Mouse (Mus musculus): ENCODE measurements at regions not wholly inside any gene's neighbourhood (a gene's known extent, or its start where the extent isn't known, plus 50 kb on each side); places are given as distances from the start of the nearest gene placed in this dataset.

DNA sequence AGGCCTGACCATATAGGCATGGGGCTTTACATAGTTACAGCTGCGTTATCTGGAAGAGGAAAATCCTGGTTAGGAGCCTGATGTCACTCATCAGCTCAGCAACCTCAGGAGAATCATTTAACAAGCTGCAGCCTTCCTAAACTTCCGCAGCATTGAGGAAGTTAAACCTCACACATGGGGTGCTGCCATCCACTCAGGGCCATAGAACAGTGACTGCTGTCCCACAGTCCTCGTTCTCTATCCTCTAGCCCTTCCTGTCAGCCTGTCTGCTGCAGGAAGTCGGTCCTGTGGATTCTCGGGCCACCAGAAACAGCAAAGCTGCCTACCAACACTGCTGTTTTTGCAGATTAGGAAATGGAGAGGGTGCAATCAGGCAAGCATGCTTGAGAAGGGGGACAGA is 91.8 kb upstream of the Zfp703 start:
- Histone ChIP-seq H3K27ac (ENCODE audit: insufficient read depth, low read depth, low read length) (no peak overlapping the region), H3K4me3 (ENCODE audit: insufficient read depth, low read length) (no peak overlapping the region), H3K4me1 (ENCODE audit: control insufficient read depth, insufficient read depth, low read length) (peaks cover 28% of the 10 kb centered on the region)
- TF ChIP-seq POLR2A (IDR thresholded peaks at IDR 0.05; ENCODE audit: borderline replicate concordance, low read depth, low read length) (no peak), CTCF (IDR thresholded peaks at IDR 0.05; ENCODE audit: low read depth, low read length) (no peak)

GRCm38 (mm10) chr8:26886783-26887486 is 90.2 kb upstream of the Zfp703 start:
- H3K27ac ChIP-seq (ENCODE audit: insufficient read depth, low read depth, low read length) = peak overlapping the region; percentile 22; the same call in 1 of the 2 replicates
- peaks cover 28% of the 10 kb centered on the region for H3K4me1 ChIP-seq (ENCODE audit: control insufficient read depth, insufficient read depth, low read length)
- TF ChIP-seq CTCF (IDR thresholded peaks at IDR 0.05; ENCODE audit: low read depth, low read length) (no peak), POLR2A (IDR thresholded peaks at IDR 0.05; ENCODE audit: borderline replicate concordance, low read depth, low read length) (no peak)
- H3K4me3 ChIP-seq (ENCODE audit: insufficient read depth, low read length) = no peak overlapping the region

GRCm38 (mm10) chr8:26887551-26887950 is 89.6 kb upstream of the Zfp703 start:
- H3K27ac ChIP-seq (ENCODE audit: insufficient read depth, low read depth, low read length) = no peak overlapping the region
- H3K4me1 ChIP-seq (ENCODE audit: control insufficient read depth, insufficient read depth, low read length) = peaks cover 28% of the 10 kb centered on the region
- H3K4me3 ChIP-seq (ENCODE audit: insufficient read depth, low read length) = no peak overlapping the region
- TF ChIP-seq CTCF (IDR thresholded peaks at IDR 0.05; ENCODE audit: low read depth, low read length) (no peak), POLR2A (IDR thresholded peaks at IDR 0.05; ENCODE audit: borderline replicate concordance, low read depth, low read length) (no peak)

GRCm38 (mm10) chr8:26888050-26888449 is 89.1 kb upstream of the Zfp703 start:
- H3K4me3 ChIP-seq (ENCODE audit: insufficient read depth, low read length) = no peak overlapping the region
- TF ChIP-seq POLR2A (IDR thresholded peaks at IDR 0.05; ENCODE audit: borderline replicate concordance, low read depth, low read length) (no peak), CTCF (IDR thresholded peaks at IDR 0.05; ENCODE audit: low read depth, low read length) (no peak)
- no peak overlapping the region for H3K27ac ChIP-seq (ENCODE audit: insufficient read depth, low read depth, low read length)
- peaks cover 28% of the 10 kb centered on the region for H3K4me1 ChIP-seq (ENCODE audit: control insufficient read depth, insufficient read depth, low read length)

DNA sequence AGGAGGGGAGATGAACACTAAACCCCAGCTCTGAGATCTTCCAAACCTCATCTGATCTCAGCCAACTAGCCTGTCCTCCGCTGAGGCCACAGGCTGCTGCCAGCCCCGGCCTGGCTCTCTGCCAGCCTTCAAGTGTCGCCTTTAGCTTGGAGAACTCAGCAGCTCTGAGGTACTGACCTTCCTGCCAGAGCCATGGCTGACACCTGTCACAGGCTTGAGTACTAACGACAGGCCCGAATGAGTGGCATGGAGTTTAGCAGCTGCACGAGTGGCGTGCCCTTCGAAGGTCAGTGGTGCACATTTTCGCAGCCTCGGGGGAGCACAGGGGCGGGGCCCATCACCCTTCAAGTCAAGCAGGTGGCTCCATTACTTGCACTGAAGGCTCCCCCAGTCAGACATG is 85.2 kb upstream of the Zfp703 start:
- Histone ChIP-seq H3K27ac (ENCODE audit: insufficient read depth, low read depth, low read length) (no peak overlapping the region), H3K4me3 (ENCODE audit: insufficient read depth, low read length) (no peak overlapping the region)
- TF ChIP-seq CTCF (IDR thresholded peaks at IDR 0.05; ENCODE audit: low read depth, low read length) (no peak), POLR2A (IDR thresholded peaks at IDR 0.05; ENCODE audit: borderline replicate concordance, low read depth, low read length) (no peak)

GRCm38 (mm10) chr8:26892380-26892779 is 84.7 kb upstream of the Zfp703 start:
- Histone ChIP-seq H3K4me1 (ENCODE audit: control insufficient read depth, insufficient read depth, low read length) (peaks cover 14% of the 10 kb centered on the region), H3K27ac (ENCODE audit: insufficient read depth, low read depth, low read length) (no peak overlapping the region), H3K4me3 (ENCODE audit: insufficient read depth, low read length) (no peak overlapping the region)
- no peak for TF ChIP-seq CTCF (IDR thresholded peaks at IDR 0.05; ENCODE audit: low read depth, low read length)

More for the DNA sequence above, 85.2 kb upstream of the Zfp703 start:
- peaks cover 19% of the 10 kb centered on the region for H3K4me1 ChIP-seq (ENCODE audit: control insufficient read depth, insufficient read depth, low read length)

GRCm38 (mm10) chr8:26895867-26896266 is 81.3 kb upstream of the Zfp703 start:
- Histone ChIP-seq H3K4me3 (ENCODE audit: insufficient read depth, low read length) (no peak overlapping the region), H3K4me1 (ENCODE audit: control insufficient read depth, insufficient read depth, low read length) (0 out of 2 replicates have a peak, but pooled peaks cover 3% of the 10 kb centered on the region), H3K27ac (ENCODE audit: insufficient read depth, low read depth, low read length) (no peak overlapping the region)
- TF ChIP-seq POLR2A (IDR thresholded peaks at IDR 0.05; ENCODE audit: borderline replicate concordance, low read depth, low read length) (no peak), CTCF (IDR thresholded peaks at IDR 0.05; ENCODE audit: low read depth, low read length) (no peak)

GRCm38 (mm10) chr8:26903289-26903688 is 73.8 kb upstream of the Zfp703 start:
- Histone ChIP-seq H3K4me1 (ENCODE audit: control insufficient read depth, insufficient read depth, low read length) (peaks cover 14% of the 10 kb centered on the region), H3K27ac (ENCODE audit: insufficient read depth, low read depth, low read length) (no peak overlapping the region)
- TF ChIP-seq POLR2A (IDR thresholded peaks at IDR 0.05; ENCODE audit: borderline replicate concordance, low read depth, low read length) (no peak), CTCF (IDR thresholded peaks at IDR 0.05; ENCODE audit: low read depth, low read length) (no peak)

DNA sequence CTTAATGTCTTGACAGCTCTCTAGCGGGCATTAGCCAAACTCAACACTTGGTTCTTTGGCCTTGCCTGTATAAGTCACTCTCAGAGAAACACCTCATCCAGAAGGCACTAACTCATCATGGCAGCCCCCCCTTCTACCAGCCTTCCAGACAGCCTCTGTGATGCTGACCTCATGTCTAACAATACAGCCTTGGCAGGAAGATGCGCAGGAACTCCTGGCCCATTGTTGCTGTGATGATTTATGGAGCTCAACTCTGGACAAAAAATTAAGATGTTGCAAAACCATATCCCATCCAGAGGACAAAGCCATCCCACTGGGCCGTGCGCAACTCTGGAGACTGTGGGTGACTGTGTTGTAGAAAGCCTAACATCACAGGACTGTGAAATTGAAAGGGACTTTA is 70.9 kb upstream of the Zfp703 start:
- no peak overlapping the region for H3K4me3 ChIP-seq (ENCODE audit: insufficient read depth, low read length)
- no peak for TF ChIP-seq POLR2A (IDR thresholded peaks at IDR 0.05; ENCODE audit: borderline replicate concordance, low read depth, low read length)
- TF ChIP-seq CTCF (IDR thresholded peaks at IDR 0.05; ENCODE audit: low read depth, low read length) = no peak
- no peak overlapping the region for H3K27ac ChIP-seq (ENCODE audit: insufficient read depth, low read depth, low read length)
- peaks cover 27% of the 10 kb centered on the region for H3K4me1 ChIP-seq (ENCODE audit: control insufficient read depth, insufficient read depth, low read length)

More at GRCm38 (mm10) chr8:26903289-26903688, 73.8 kb upstream of the Zfp703 start:
- no peak overlapping the region for H3K4me3 ChIP-seq (ENCODE audit: insufficient read depth, low read length)

DNA sequence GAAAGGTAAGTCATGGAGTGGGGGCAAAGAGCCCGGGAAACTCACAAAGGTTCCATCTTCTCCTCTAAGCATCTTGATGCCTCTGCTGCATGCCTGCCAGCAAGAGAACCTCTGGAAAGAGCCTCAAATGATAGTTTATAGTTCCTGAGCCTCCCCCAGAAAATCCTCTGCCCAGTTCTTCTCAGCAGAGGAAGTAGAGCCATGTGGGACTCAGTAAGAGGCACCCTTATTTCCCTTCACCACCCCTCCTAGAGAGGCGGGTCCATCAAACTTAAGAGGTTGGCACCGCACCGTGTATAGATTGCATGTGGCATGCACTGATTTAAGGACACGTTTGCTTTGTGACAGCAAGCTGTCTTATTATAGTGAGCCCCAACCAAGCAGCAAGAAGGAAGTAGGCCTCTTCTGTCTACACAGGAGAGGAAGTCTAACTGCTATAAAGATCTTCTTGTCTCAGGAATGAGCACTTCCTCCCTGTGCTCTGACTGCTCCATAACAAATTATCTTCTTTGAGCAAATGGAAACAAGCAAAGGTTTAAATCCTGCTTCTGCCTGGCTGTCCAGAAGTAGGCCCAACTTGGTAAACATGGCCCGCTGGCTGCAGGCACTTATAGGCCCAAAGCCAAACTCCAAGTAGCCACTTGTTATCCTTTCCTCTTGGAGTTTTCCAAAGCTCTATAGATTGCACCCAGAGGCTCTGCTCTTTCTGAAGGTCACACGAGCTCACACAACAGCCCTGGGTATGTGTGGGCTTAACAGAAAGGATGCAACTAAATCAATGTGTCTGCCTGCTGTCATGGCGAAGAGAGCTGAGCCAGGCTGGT is 69.6 kb upstream of the Zfp703 start:
- Histone ChIP-seq H3K4me1 (ENCODE audit: control insufficient read depth, insufficient read depth, low read length) (peaks cover 29% of the 10 kb centered on the region), H3K4me3 (ENCODE audit: insufficient read depth, low read length) (no peak overlapping the region), H3K27ac (ENCODE audit: insufficient read depth, low read depth, low read length) (peak overlapping the region; percentile 75)
- TF ChIP-seq POLR2A (IDR thresholded peaks at IDR 0.05; ENCODE audit: borderline replicate concordance, low read depth, low read length) (no peak), CTCF (IDR thresholded peaks at IDR 0.05; ENCODE audit: low read depth, low read length) (no peak)
